Mouse (Mus musculus) forelimb bud, embryonic 11.5 days (tissue): ENCODE measurements around the gene Itga5.

Source experiments
- DNase-seq: peaks from one replicate; pipeline ENCODE4 v3.0.0-alpha.2; 2012; ENCODE audit warnings: low read depth, low spot score

The Itga5 gene

GRCm38 (mm10) chr15:103340786-103341185 is 25.8 kb downstream of the Itga5 start:
- no peak for DNase-seq

GRCm38 (mm10) chr15:103339961-103340337 is 26.6 kb downstream of the Itga5 start, which contains the start of gene Zfp385a:
Zfp385a (minus strand) TSS chr15:103340093.
- no peak for DNase-seq

- DNase-seq = no peak
These were observed 27.2 kb downstream of the Itga5 start for GRCm38 (mm10) chr15:103339166-103339960.

GRCm38 (mm10) chr15:103338829-103339165 is 27.8 kb downstream of the Itga5 start:
- no peak for DNase-seq

- no peak for DNase-seq
These were observed 29.4 kb downstream of the Itga5 start for GRCm38 (mm10) chr15:103336996-103337667.

GRCm38 (mm10) chr15:103335488-103336235 is 30.9 kb downstream of the Itga5 start:
- DNase-seq = no peak

- no peak for DNase-seq
These were observed 31.5 kb downstream of the Itga5 start for GRCm38 (mm10) chr15:103335040-103335439.

- DNase-seq = no peak
These were observed 32.4 kb downstream of the Itga5 start for GRCm38 (mm10) chr15:103334194-103334593.

GRCm38 (mm10) chr15:103333738-103334137 is 32.8 kb downstream of the Itga5 start:
- DNase-seq = no peak

GRCm38 (mm10) chr15:103333081-103333615 is 33.4 kb downstream of the Itga5 start:
- no peak for DNase-seq

- DNase-seq = peak; percentile 84
These were observed 42.9 kb downstream of the Itga5 start for GRCm38 (mm10) chr15:103323455-103324247.

- DNase-seq = no peak
These were observed 43.5 kb downstream of the Itga5 start for GRCm38 (mm10) chr15:103323070-103323454.

GRCm38 (mm10) chr15:103322396-103322795 is 44.2 kb downstream of the Itga5 start:
- no peak for DNase-seq

- no peak for DNase-seq
These were observed 45.5 kb downstream of the Itga5 start for GRCm38 (mm10) chr15:103321076-103321475.

- DNase-seq = no peak
These were observed 48.3 kb downstream of the Itga5 start for GRCm38 (mm10) chr15:103318201-103318816.

GRCm38 (mm10) chr15:103317731-103318130 is 48.8 kb downstream of the Itga5 start:
- no peak for DNase-seq

- DNase-seq = no peak
These were observed 49.4 kb downstream of the Itga5 start for GRCm38 (mm10) chr15:103317120-103317519.

GRCm38 (mm10) chr15:103315979-103316776 is 50.4 kb downstream of the Itga5 start:
- no peak for DNase-seq

GRCm38 (mm10) chr15:103315011-103315502 is 51.5 kb downstream of the Itga5 start:
- DNase-seq = peak; percentile 86

- DNase-seq = no peak
These were observed 52.4 kb downstream of the Itga5 start for GRCm38 (mm10) chr15:103314181-103314580.
